Mouse (Mus musculus) adipocyte (in vitro differentiated cells): ENCODE measurements around the gene Ints12.

Experiments
- DNase-seq: peaks from one replicate; pipeline ENCODE4 v3.0.0-alpha.2; 2016; ENCODE audit warnings: low spot score

Gene Ints12

DNA sequence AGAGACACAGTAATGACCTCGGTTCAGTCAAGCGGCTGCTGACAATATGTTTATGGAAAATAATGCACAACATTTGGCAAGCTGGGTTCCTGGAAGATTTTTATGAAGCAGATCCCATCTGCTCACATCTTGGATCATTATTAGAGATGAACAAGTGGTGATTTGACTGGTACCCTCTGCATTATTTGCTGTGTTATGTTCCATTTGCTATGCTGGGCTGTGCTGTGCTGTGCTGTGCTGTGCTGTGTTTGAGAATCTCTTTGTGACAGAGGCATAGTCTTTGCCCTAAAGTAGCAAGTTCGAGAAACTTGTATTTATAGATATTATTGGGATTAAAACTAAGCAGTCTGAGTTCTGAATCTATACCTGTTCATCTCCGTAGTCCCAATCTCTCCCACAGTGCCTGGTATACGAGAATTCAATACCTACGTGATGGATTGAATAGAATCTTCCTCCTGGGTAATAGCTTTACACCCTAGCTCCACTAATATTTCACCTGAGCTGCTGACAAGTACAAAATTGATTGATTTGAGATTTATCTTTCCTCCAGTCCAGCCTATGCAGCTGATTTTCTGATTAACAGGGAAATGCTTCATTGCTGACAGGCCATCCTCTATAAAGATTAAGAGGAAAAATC, 53.0 kb downstream of the Ints12 start:
- no peak for DNase-seq

DNA sequence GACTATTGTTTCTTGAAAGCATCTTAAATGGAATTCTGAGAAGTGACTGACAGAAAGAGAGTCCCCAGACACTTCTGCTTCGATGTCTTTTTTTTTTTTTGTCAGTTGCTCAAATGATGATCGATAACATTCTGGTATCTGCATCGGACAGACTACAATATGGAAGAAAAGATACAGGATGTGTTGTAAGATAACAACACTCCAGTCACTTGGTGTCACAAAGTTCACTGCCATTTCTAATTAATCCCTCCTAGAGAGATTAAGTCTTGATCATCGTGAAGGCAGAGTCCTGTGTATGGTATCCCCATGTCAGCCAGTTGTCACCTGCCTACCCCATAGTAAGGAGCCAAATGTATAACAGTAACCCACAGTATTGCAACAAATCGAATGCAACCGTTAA, 60.0 kb downstream of the Ints12 start:
- DNase-seq, result no peak

DNA sequence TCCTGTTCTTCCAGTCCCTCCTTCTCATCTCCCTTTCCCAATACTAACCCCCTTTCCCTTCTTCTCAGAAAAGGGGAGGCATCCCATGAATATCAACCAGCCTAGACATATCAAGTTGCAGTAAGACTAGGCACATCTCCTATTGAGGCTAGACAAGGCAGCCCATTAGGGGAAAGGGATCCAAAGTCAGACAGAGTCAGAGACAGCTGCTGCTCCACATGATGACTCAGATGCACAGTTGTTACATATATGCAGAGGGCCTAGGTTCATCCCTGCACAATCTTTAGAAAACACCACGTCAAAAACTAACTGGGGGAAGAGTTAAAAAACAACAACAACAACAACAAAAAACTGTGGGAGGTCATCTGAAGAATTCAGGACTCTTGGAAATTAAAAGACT, 61.2 kb downstream of the Ints12 start:
- no peak for DNase-seq

DNA sequence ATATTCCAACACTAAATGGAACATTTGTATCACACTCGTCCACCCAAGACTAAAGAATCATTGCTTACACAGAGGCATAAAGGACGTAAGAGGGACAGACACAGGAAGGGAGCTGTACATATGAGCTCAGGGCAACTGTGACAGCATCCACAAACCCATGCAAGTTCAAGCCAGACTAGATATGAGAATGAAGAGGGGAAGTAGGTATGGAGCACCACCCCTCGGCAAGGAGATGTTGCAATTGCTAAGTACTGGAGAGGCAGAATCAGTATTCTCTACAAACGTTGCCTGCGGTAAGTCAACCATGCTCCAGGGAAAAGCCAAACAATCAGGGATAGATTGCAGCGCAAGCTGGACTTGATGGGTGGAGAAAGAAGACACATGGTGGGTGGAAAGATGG, 62.0 kb downstream of the Ints12 start:
- no peak for DNase-seq

DNA sequence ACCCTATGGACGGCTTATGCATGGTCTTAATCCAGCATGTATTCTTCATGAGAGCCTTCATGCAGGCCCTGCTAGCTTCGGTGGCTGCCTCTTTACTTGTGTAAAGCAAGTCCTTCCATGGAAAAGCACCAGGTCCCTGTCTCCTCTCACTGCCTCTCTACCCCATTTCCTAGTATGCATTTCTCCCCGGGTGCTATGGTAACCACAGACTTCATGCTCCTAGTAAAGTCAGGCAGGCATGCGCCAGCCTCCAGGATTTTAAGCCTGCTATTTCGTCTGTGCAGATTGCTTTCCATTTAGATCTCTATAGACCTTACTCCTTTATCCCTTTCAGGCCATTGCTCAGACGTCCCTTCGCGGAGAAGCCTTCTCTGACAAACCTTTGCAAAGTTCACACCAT, 63.0 kb downstream of the Ints12 start:
- DNase-seq, result no peak

DNA sequence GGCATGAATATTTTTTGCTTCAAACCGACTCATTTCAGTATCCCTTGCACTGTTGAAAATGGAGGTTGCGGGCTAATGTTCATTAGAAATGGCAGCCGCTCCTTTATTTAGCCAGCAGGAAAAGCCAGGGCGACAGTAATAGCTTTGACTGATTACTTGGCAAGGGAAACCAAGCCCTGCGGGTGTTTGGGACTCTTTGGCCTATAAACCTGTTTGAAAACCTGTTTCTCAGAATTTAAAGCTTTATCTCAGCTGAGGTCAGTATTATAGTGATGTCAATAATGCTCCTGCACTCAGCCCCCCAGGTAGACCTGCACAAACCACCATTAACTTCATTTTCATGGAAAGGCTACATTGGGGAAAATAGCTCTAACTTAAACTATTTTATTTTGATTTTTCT, 66.6 kb downstream of the Ints12 start:
- DNase-seq, result no peak
